Mouse (Mus musculus): ENCODE data around the gene Pgam2.
A peak's percentile ranks its signal among the peaks of the same experiment; 100 is the strongest.
"Not testable (repeated sequence)": the region's sequence is repeated elsewhere in the genome, so short reads cannot be mapped to it uniquely, and the experiment has no call there.

Pgam2 gene

DNA sequence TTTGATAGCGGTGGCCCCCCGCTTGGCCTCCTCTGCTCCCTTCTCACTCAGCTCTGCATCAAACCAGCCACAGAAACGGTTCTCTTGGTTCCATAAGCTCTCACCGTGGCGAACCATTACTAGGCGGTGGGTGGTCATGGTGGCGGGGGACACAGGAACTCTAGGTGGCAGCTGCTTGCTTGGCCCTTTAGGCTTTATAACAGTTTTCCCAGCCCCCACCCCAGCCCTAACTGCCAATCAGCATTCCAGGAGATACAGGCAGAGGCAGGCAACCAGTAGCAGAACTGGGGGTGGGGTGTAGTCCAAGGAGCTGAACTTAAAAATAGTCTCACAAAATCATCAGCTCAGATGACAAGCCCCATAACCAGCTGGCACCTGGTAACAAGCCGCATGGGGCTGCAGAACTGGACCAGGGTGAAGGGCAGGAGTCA lies at the start of gene Pgam2:
Gene Pgam2 (minus strand): TSS at position 183 of the 431 bp plus-strand sequence.
- DNase-seq (ENCODE audit: low spot score) = no peak

DNA sequence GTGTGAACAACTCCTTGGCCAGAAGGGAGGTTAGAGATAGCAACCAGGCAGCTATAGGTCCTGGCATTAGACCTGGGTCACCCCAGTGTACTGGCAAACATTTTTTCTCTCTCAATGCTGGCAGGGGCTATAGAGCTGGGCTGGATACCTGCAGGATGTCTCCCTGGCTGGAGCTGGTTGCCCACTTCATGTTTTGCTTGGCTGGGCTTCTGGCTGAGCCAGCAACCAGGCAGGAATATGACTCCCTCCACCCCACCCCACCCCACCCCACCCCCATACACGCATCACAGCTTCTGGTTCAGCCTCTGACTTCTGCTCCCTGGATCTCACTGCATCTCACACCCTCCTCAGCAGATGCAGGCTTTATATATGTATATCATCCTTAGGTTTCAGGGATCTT lies 48.8 kb upstream of the Pgam2 start:
- no peak for DNase-seq (ENCODE audit: low spot score)

DNA sequence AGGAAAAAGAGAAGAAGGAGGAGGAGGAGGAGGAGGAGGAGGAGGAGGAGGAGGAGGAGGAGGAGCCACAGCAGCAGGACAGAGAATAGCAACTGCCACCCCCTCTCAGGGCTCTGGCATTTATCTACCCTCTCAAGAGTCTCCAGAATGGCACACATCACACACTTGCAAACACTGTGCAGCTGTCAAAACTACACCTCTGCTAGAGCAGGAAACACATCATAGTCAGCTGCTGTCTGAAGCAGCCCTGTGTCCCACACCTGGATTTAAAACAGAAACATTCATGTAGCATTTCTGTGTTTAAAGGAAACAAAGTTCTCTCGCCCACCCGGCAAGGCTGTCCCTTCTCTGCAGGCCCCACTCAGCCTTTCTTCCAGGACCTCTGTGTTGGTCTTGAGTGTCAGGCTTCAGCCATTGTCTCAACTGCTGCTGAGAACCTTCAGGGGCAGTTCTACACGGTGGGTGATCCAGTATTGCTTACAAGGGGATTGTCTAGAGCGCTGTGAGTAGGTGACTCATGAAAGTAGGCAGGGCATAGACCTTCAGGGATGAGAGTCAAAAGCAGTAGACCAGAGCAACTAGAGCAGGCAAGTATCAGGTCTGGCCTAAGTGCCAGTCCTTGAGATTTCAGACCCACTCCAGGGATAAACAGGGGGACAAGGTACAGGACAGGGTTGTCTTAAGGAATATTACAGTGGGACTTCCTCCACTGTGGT lies 47.6 kb upstream of the Pgam2 start:
- no peak for DNase-seq (ENCODE audit: low spot score)

DNA sequence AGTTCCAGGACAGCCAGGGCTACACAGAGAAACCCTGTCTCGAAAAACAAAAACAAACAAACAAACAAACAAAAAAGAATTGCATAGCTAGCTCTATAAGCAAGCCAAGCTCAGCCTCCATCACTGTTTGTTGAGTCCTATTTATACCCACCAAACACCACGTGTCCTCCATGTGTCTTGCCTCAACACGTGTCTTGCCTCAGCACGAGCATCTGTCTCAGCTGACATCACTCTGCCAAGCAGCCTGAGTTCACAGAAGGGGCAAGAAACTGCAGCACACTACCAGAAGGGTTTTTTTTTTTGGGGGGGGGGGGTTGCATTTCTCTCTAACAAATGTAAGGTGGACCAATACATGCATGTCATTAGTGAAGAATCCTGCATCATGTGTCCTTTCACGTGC lies 46.9 kb upstream of the Pgam2 start:
- no peak for DNase-seq (ENCODE audit: low spot score)

DNA sequence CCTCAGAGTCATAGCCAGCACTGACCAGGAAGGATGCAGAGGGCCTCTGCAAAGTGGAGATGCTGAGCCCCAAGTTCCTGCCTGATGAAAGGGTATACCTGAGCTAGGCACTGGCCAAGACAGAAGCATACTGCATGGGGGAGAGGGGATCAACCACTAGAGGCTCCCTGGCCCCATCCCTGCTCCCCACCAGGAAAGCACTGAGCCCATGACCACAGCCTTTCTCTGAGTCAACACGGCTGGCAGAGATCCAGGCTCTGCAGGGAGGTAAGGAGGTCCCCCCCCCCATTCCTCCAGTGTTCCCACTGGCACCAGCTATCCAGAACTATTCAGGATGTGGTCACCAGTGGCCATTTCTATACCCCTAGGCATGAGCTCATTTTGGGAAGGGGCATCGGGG lies 45.8 kb upstream of the Pgam2 start:
- DNase-seq (ENCODE audit: low spot score) = no peak

DNA sequence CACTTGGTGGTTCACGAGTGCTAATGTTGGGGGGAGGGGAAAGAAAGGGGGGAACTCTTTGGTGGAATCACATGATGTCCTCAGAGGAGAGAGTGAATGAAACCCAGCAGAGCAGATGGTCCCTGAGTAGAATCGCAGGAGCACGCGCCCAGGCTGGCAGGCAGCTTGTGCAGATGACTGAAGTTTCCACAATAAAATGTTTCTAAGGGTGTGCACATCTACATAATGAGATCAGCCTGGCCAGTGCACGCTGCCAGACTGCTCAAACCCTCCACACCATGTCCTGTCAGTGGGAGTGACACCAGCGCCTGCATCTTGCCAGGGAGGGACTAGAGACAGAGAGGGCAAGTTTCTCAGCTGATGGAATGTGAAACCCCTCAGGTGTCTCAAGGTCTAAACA lies 45.2 kb upstream of the Pgam2 start:
- DNase-seq (ENCODE audit: low spot score) = no peak

DNA sequence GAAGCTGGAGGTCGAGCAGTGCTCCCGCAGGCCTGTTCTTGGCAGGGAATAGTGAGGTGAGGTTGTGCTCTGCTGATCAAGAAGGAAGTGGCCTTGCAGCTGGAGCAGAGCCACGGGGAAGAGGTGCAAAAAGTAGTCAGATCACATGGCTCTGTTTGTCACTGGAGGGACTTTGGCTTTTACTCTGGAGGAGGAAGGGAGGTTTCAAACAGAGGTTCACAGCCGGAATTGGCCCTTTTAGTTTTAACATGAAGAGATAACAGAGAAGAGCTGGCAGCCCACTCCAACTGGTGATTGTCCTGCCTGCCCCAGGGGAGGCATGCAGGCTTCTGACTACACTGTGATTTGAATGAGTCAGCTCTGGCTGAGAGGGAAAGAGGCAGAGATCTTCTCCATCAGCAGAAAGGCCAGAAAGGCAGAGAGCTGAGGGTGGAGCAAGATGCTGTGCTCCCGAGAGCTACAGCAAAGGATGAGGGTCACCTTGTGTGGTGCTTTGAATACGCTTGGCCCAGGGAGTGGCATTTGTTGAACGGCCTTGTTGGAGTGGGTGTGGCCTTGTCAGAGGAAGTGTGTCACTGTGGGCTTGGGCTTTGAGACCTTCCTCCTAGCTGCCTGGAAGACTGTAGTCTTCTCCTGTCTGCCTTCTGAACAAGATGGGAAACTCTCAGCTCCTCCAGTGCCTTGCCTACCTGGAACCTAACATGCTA lies 43.3 kb upstream of the Pgam2 start:
- DNase-seq (ENCODE audit: low spot score) = no peak

DNA sequence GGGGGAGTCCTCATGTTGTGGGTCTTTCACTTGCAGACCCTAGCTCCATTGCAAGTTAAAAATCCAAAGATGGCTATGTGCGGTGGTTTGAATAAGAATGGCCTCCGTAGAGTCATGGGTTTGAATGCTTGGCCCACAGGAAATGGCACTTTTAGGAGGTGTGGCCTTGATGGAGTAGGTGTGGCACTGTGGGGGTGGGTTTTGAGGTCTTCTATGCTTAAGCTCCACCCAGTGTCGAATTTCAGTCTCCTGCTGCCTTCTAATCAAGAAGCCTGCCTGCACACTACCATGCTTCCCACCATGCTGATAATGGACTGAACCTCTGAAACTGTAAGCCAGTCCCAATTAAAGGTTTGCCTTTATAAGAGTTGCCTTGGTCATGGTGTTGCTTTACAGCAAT lies 39.6 kb upstream of the Pgam2 start:
- no peak for DNase-seq (ENCODE audit: low spot score)

DNA sequence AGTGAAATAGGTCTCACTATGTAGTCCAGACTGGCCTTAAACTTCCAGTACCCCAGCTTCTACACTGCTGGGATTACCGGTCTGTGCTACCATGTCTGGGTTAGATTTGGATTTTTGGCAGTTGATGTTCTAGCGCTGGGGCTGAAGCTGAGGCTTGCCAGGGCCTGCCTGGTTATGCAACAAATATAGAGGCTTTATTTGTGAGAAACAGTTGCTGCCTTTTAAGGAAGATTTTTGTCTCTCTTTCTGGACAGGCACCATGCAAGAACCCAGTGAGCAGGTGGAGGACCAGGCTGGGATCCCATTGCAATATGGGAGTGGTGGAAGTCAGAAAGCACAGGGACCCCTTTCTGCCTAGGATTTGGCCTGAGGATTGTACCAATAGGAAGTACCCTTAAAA lies 38.2 kb upstream of the Pgam2 start:
- DNase-seq (ENCODE audit: low spot score) = no peak

DNA sequence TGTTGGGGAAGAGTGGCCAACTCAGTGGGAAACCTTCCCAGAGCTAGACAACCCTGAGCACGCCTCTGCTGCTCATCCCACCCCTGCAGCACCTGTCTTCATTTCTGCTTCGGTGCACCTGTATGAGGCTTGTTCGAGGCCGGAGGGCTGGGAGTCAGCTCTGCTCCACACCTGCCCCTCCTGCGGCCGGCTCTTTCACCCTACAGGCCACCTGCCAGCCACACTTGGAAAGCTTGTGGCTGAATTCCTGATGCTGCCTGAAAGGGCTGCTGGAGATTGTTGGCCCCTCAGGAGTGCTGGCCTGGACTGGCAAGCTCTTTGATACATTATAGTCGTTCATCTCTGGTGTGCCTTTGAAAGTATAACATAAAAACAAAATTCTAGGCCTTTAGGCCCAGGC lies 36.8 kb upstream of the Pgam2 start:
- no peak for DNase-seq (ENCODE audit: low spot score)

DNA sequence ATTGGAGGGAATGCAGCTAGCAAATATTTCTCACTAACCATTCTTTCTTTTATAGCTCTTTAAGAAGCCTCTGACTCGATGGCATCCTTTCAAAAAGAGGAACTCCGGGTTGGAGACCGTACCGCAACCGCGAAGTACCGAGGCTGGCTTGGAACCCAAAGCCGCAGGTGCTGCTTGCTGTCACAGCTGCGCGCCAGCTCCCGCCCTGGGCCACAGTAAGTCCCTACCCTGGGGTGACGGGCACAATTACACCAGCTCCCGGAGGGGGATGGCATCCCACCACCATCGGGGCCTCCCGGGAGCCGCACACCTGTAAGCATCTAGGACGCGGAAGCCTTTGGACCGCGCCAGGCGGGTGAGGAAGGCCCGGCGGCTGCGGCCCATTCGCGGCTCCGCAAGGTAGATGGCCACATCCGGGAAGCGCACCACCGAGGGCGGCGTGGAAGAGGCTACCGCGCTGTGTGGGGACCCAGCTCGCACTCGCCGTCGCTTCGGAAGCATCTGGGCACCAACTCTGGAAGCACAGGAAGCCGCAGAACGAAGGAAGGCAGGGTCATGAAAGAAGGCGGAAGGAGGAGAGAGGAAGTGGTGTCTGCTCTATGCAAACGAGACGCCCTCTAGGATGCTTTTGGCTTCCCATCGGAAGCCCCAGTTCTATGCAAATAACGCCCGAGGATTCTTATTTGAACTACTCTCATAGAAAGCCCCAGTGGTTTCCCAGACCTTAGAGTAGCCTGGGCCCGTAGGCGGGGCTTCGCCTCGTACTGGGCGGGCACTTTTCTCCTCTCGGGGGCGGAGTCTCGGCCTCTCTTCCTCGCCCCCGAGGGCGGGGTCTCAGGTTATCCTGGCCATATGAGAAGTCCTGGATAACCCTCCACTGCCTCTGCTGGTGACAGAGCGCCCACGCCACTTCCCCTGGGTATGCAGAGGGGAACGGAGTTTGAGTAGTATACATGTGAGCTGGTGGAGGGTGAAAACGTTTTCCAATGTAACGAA lies 34.0 kb upstream of the Pgam2 start, which contains the start of gene Polm:
Gene Polm (minus strand): TSS at position 766 of the 996 bp plus-strand sequence.
- peak; percentile 91 for DNase-seq (ENCODE audit: low spot score)

DNA sequence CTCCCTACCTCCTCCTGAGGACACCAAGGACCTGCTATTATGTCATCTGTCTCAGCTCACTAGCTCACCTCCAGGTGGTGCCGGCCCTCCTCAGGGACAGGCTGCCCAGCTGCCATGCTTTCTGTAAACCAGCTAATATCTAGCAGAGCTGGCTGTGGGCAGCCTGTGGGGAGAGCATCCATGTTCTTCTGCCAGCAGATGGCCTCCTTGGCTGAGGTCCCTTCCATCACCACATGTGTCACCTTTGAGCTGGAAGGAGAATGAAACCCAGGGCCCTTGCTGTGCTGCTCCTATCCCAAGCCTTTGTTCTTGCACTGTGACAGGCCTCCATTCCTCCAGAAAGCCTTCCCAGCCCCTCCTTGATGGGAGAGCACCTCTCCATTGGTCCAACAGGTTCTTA lies 32.6 kb upstream of the Pgam2 start:
- no peak for DNase-seq (ENCODE audit: low spot score)

DNA sequence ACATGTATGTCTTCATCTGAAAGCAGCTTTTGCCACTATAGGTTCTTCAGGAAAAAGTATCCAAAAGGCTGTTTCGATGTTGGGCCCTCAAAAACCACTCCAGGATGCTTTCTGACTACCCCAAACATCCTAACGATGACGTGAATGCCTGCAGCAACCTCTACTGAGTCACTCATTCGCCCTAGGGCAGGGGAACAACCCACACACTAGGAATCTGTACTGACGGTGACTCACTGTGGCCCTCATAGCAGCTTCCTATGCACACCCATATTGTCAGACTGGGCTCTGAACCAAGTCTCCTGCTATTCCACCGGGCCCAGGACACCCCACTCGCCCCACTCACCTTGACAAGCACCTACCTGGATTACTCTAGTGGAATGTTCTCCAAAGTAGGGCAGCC lies 31.5 kb upstream of the Pgam2 start:
- no peak for DNase-seq (ENCODE audit: low spot score)

DNA sequence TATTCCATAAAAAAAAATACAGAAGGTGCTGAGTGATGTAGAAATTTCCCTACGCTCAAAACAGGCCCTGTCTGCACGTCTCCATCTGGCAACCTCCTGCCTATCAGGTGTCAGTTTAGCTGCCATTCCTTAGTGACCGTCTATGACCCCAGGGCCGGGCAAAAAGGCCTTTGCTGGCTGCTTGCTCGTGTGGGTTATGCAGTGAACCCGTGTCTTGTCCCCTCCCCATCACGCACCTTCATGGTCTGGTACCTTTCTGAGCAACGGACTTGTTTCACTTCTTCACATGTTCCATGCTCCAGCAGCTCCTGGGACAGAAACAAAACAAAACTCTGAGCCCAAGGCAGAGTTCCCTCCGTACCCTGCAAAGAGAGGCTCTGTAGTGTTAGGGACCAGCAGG lies 31.0 kb upstream of the Pgam2 start:
- DNase-seq (ENCODE audit: low spot score) = no peak

DNA sequence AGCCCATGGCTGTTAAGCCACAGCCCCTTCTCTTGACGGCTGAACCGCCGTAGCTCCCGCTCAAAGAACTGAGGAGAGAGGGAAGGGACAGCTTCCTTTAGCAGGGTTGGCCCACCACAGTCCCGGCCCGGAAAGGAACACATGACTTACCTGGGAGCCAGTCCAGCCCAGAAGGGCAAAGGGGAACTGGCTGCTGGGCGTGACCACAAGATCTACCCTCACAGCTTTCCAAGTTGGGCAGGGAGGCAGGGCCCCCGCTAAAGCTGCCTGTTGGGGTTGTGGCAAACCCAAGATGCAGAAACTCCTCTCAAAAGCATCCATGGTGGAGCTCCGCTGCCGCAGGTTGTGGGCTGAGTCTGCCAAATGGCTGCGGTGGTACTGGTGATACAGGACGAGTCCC lies 25.8 kb upstream of the Pgam2 start:
- no peak for DNase-seq (ENCODE audit: low spot score)

DNA sequence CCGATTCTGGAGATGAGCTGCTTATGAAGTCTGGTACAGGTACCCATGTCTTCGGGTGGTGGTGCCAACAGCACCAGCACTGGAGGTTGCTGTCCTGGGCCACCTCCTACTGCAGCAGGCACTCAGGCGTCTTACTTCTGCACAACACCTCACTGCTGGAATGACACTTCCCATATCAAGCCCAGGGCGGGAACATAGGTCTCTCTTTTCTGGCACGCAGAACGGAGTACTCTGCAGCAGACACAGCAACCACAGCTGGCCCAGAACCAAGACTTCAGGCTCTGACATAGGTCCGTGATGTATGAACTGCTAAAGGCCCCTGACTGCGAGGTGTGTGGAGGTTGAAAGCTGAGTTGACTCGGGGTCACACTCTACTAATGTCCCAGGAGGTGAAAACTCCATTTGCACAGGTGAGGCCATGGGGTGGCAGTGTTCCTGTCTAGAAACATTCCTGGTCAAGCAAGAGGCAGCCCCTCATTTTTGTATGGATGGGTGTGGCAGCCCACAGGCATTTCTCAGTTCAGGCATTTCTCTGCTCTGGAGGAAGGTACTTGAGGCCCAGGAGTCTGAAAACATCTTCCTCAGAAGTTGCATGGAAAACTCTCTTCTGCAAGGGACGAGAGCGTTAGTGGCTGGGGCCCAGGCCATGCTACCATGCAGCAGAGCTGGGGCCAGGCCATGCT lies 25.1 kb upstream of the Pgam2 start:
- no peak for DNase-seq (ENCODE audit: low spot score)

DNA sequence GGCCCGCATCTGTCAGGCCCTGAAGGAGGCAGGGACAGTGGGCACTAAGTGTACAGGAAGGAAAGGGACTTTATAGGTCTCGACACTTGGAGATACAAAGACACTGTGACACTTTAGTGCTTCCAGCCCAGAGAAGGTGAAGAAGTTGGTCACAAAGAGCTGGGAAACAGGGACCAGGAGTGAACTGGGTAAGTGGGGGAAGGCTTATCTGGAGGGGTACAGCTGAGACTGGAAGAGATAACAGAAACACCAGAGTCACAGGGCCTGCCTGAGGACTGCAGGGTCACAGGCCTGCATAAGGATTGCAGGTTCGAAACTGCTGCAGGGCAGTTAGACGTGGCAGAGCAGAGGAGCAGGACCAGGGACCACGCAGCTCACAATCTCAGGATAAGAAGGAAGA lies 24.4 kb upstream of the Pgam2 start:
- DNase-seq (ENCODE audit: low spot score) = no peak

DNA sequence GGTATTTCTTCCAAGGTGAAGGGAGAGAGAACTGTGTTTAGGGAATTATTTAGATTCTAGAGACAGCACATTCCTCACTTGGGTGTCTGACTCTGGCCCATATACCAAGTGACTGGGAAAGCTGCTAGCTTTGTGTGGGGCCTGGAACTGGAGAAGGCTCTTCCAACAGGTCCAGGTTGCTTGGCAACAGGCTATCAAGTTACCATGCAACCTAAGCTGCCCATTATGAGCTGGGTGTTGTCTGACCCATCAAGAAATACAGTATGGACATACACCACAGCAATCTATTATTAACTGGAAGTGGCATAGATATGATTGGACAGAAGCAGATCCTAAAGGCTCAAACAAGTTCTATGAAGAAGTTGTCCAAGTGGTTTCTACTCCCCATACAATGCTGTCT lies 21.9 kb upstream of the Pgam2 start:
- DNase-seq (ENCODE audit: low spot score) = no peak

DNA sequence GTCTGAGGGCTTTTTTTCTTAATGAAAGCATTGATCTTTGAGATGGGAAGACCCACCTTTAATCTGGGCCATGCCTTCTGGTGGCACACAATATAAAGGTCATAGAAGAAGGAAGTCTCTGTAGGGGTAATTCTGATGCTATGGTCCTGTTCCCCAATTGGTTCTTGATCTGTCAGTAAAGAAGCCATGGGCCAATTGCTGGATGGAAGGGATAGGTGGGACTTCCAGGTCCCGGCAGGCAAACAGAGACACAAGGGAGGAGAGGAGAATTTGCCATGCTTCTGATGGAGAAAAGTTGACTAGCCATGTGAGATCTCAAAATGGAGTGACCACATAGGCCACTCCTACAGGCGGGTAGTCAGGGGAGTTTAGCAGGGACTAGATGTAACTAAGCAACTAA lies 15.7 kb upstream of the Pgam2 start:
- DNase-seq (ENCODE audit: low spot score) = no peak

DNA sequence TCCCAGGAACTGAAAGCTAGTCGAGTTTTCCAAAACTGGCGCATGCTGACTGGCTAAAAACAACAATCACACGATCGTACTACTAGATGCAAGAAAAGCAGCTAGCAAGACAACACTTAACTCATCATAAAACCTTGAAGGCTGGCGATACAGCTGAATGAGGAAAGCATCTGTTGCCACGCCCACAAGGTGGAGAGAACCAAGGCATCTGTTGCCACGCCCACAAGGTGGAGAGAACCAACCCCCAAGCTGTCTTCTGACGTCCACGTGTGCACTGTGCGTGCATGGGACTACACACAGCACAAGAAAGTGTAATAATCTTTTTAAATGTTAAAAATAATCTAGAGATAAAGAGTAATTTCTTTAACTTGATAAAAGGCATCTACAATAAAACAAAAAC lies 9.8 kb upstream of the Pgam2 start:
- DNase-seq (ENCODE audit: low spot score) = no peak

DNA sequence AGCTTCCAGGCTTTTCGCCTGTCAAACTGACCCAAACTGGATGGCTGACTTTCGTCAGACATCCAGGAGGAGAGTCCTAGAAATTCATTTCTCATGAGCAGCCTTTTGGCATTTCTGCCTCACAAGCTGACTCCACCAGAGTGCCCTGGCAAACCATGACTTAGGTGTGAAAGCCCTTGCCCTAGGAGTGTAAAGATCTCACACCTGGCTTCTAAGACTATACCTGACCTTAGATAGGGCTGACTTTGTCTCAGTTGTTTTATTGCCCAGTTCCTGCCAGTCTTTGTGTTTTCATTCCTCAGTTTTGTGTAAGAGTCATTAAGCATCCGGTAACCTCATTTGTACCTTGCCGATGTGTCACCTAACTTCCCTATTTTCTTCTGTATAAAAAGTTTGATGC lies 6.0 kb upstream of the Pgam2 start:
- DNase-seq (ENCODE audit: low spot score) = not testable (repeated sequence)

DNA sequence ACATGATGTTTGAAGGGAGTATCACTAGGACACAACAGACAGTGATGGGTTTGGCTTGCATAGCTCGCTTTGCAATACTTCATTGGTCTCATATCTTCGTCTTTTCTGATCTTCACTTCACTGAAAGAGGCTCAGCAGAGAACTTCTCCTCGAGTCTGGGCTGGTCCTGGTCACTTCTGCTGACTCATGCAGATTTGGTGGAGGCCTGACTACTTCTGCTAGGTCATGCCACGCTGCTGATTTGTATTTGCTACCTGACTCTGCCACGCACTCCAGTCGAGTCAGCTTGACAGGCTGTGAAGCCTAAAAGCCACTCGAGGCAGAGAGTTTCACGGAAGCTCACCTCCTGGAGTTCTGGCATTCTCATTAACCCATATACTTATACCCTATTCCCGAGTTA lies 4.4 kb upstream of the Pgam2 start:
- no peak for DNase-seq (ENCODE audit: low spot score)
